Mouse (Mus musculus) kidney, embryonic 16.5 days (tissue): Measurements from ENCODE around the gene Gap43. TPM values are rescaled to one million over a fixed set of nuclear protein-coding genes. Genes with fewer than 3 reads are reported as not detected.
"Not testable (repeated sequence)": the region's sequence is repeated elsewhere in the genome, so short reads cannot be mapped to it uniquely, and the experiment has no call there.

Experiments
- ATAC-seq: fragments of 200-750 bp; cut with Nextera tagmentation; 2 replicates; pipeline ENCODE4 v1.8.0; 2017; ENCODE audit warnings: moderate TSS enrichment; ENCODE audit not compliant: low FRiP score, low TSS enrichment
- H3K27ac ChIP-seq: fragments of 300-500 bp; sonication (generic); 2 replicates; pipeline ENCODE4 v1.5.1; 2014; ENCODE audit warnings: low read length
- H3K27me3 ChIP-seq: fragments of 300-500 bp; sonication (generic); 2 replicates; pipeline ENCODE4 v1.6.1; 2014; ENCODE audit warnings: low read length, control low read depth, mixed read lengths; ENCODE audit not compliant: insufficient read depth
- H3K36me3 ChIP-seq: fragments of 300-500 bp; sonication (generic); 2 replicates; pipeline ENCODE4 v1.6.1; 2014; ENCODE audit warnings: low read length, control low read depth, mixed read lengths; ENCODE audit not compliant: insufficient read depth
- H3K4me1 ChIP-seq: fragments of 300-500 bp; sonication (generic); 2 replicates; pipeline ENCODE4 v1.6.1; 2014; ENCODE audit warnings: low read length, control low read depth, mixed read lengths; ENCODE audit not compliant: insufficient read depth
- H3K4me2 ChIP-seq: fragments of 300-500 bp; sonication (generic); replicated peaks from 2 replicates; pipeline ENCODE4 v1.6.1; 2014; ENCODE audit warnings: low read depth, low read length
- H3K4me3 ChIP-seq: fragments of 300-500 bp; sonication (generic); 2 replicates; pipeline ENCODE4 v1.5.1; 2014; ENCODE audit warnings: mild to moderate bottlenecking, low read length
- H3K9ac ChIP-seq: fragments of 300-500 bp; sonication (generic); replicated peaks from 2 replicates; pipeline ENCODE4 v1.6.1; 2014; ENCODE audit warnings: low read length
- H3K9me3 ChIP-seq: fragments of 300-500 bp; sonication (generic); 2 replicates; pipeline ENCODE4 v1.6.1; 2016; ENCODE audit warnings: low read length, control low read depth
- WGBS: fragments of 180-500 bp; shearing (Covaris S2); extraction: QIAGEN DNeasy Blood & Tissue Kit; methylation state at CpG from one replicate; pipeline ENCODE4 v1.1.7; 2014; 5-methylcytosine and 5-hydroxymethylcytosine counted together
- polyA plus RNA-seq: library from polyadenylated mRNA; unstranded; fragments of >200 nt; fragmentation: Nextera tagmentation; extraction: Ambion mirVana; gene quantifications from 2 replicates; pipeline ENCODE4 v1.2.1, GENCODE M21; 2015

Gap43 gene
- polyA plus RNA-seq, result 17.0 and 23.1 TPM in 2 replicates

DNA sequence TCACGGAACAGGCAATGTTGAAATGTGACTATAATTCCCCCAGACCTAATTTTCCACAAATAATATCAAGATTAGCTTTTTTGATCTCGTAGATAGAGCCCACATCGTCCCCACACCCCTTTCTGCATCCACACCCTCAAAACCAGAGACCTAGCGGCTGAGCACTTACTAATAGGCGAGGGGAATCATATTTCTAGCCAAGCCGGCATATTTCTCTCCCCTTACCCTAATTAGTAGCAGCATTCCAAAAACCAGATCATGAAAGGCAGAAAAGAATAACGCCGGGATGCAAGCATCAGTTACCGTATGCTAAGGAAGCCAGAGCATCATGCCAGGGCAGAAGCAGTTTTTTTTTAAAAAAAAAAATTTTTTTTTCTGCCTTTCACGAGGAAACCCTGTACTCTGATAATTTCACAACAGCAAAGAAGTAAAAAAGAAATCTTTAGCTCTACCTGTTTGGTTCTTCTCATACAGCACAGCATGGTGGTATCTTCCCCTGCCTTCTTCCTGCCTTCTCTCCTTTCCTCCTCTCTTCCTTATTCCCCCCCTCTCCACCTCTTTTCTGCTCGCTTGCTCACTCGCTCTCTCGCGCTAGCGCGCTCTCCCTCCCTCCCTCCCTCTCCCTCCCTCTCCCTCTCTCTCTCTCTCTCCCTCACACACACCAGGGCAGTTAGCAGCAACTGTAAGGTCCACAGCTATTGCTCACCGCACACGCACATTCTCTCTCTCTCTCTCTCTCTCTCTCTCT is at the start of gene Gap43:
Gene Gap43, minus strand, starts transcription at position 631 of the 748 bp plus-strand sequence.
- Histone ChIP-seq H3K4me3 (peak within 1 kb of the TSS; percentile 41), H3K9me3 (no peaks in the 10 kb centered on the region), H3K4me1 (peaks cover 16% of the 10 kb centered on the region; the same call in 1 of the 2 replicates), H3K9ac (peak within 1 kb of the TSS; percentile 33; the same call in 1 of the 2 replicates), H3K36me3 (no peaks in the 10 kb centered on the region), H3K4me2 (peak within 1 kb of the TSS; percentile 67), H3K27ac (no peak within 1 kb of the TSS), H3K27me3 (peaks cover 5% of the 10 kb centered on the region; the same call in 1 of the 2 replicates)
- WGBS, result under 1% methylated on average over 18 of the region's 18 CpGs
- peak; percentile 79 for ATAC-seq

DNA sequence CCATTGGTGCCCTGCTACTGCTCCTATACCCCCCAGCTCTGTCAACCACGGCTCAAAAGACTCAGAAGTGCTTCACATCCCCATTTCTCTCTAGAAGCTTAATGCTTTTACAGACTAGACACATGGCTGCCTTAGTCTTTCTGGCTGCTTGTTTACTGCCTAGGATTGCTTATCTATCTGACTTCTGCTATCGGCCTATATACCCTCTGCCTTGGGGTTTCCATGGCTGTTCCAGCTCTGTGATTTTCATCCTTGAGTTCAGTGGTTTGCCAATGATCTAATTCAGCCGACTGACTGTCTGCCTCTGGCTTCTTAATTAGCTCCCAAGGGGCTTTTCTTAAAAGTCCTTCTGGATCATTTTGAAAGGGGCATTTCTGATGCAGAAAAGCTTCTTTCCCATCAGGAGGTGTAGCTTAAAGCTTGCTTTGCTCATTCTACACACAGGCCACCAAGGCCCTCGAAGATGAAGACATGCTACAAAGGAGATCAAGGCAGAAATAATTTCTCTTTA is 40.9 kb upstream of the Gap43 start:
- WGBS, result 49% methylated on average over 4 of the region's 4 CpGs
- H3K4me3 ChIP-seq, result no peak overlapping the region
- H3K36me3 ChIP-seq, result no peaks in the 10 kb centered on the region
- no peak overlapping the region for H3K27ac ChIP-seq
- H3K4me2 ChIP-seq, result no peak overlapping the region
- no peaks in the 10 kb centered on the region for H3K9me3 ChIP-seq
- ATAC-seq, result no peak
- no peaks in the 10 kb centered on the region for H3K27me3 ChIP-seq
- no peak overlapping the region for H3K9ac ChIP-seq
- H3K4me1 ChIP-seq, result no peaks in the 10 kb centered on the region

DNA sequence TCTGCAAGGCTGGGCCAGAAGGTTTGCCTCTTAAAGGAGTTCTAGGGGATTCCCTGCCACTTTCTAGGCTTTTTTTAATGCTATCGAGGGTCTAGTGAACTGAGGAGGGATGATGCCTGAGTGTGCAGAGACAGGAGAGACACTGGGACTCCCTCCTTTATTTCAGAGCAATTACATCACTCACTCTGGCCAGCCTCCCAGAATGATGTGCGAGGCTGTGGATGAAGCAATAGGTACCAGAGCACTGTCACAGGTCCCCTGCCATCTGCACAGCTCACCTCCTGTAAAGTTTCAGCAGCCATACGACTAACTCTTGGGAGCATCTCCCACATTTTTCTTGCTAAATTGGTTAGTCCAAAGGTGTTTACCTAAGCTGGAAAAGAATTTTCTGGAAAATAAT is 40.2 kb upstream of the Gap43 start:
- Histone ChIP-seq H3K9ac (no peak overlapping the region), H3K27ac (no peak overlapping the region), H3K9me3 (no peaks in the 10 kb centered on the region), H3K4me2 (no peak overlapping the region), H3K4me1 (no peaks in the 10 kb centered on the region), H3K4me3 (no peak overlapping the region), H3K36me3 (no peaks in the 10 kb centered on the region), H3K27me3 (no peaks in the 10 kb centered on the region)
- WGBS, result 72% methylated on average over 3 of the region's 3 CpGs
- no peak for ATAC-seq

DNA sequence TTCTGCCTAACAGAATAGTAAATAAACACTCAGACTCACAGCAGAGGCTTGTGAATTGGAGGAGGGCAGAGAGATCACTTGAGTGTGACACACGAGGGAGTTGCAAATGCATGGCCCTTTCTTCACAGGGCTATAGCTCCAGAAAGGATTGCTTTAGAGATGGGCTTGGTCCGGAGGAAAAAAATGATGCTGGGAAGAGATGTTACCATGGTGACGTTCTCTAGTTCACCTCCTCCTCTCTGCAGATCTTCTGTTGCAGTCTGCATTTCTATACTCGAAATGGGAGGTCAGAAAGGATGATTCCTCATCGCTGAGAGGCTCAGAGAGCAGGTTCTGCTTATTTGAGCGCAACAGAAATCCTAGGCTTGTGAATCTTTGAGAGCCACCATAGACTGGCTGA is 29.7 kb upstream of the Gap43 start:
- Histone ChIP-seq H3K4me3 (no peak overlapping the region), H3K36me3 (no peaks in the 10 kb centered on the region), H3K4me2 (no peak overlapping the region), H3K9me3 (no peaks in the 10 kb centered on the region), H3K4me1 (no peaks in the 10 kb centered on the region), H3K27me3 (no peaks in the 10 kb centered on the region), H3K9ac (no peak overlapping the region), H3K27ac (no peak overlapping the region)
- ATAC-seq, result no peak
- 67% methylated on average over 6 of the region's 6 CpGs for WGBS

DNA sequence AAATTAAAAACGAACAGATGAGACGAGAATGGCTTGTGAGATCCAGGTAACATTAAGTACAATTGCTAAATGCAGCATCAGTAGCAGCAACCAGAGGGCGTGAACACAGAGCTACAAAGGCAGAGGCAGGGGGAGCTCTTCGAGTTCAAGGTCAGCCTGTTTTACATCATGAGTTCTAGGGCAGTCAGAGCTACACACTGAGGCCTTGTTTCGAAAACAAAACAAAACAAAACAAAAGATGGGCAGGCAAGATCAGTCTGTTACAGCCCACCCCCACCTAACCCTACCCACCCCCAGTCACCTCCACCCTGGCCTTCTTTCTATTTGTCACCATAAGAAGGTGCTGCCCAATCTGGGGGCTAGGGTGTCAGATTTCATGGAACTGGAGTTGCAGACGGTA is 28.9 kb upstream of the Gap43 start:
- Histone ChIP-seq H3K27ac (no peak overlapping the region), H3K4me1 (no peaks in the 10 kb centered on the region), H3K4me2 (no peak overlapping the region), H3K27me3 (no peaks in the 10 kb centered on the region), H3K9me3 (no peaks in the 10 kb centered on the region), H3K9ac (no peak overlapping the region), H3K36me3 (no peaks in the 10 kb centered on the region), H3K4me3 (no peak overlapping the region)
- ATAC-seq, result no peak
- WGBS, result 82% methylated on average over 6 of the region's 6 CpGs

DNA sequence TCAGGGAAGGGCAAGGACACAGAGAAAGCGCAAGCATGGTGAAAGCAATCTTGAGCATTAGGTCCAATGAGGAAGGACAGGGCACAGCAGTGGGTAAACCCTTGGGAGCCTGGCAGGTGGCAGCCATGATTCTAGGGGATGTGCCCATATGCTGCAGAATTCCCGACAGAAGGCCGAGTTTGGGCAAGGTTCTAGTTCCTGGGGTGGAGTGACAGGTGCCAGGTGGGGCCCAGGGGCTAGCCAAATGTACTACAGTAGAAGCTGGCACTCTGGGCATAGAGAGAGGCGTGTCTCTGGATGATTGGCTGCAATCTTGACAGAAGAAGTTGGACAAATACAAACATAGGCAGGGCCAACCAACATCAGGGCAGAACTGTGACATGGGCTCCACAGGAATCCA is 19.6 kb upstream of the Gap43 start:
- no peak overlapping the region for H3K4me3 ChIP-seq
- 82% methylated on average over 4 of the region's 4 CpGs for WGBS
- no peak for ATAC-seq
- no peaks in the 10 kb centered on the region for H3K9me3 ChIP-seq
- no peaks in the 10 kb centered on the region for H3K36me3 ChIP-seq
- no peak overlapping the region for H3K4me2 ChIP-seq
- no peaks in the 10 kb centered on the region for H3K4me1 ChIP-seq
- no peaks in the 10 kb centered on the region for H3K27me3 ChIP-seq
- no peak overlapping the region for H3K9ac ChIP-seq
- H3K27ac ChIP-seq, result no peak overlapping the region

DNA sequence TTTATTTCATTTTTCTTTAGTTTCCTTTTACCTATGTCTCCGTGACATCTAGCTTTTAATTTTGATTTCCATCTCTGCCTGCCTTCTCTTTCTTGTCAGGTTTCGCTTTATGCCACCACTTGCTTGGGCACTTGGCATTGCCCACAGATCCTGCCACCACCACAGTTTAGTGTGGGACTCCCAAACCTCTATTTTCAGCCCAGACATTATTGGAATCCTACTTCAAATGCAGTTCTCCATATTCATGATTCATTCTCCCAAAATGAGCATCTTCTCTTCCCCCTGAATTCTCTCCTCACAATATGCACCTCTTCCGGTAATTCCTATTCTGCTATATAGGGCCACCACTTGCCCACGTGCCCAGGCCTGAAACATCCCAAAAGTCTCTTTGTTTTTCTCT is 17.6 kb upstream of the Gap43 start:
- WGBS, result 94% methylated on average over 4 of the region's 4 CpGs
- Histone ChIP-seq H3K4me3 (no peak overlapping the region), H3K36me3 (no peaks in the 10 kb centered on the region), H3K27me3 (no peaks in the 10 kb centered on the region), H3K9ac (no peak overlapping the region), H3K4me1 (no peaks in the 10 kb centered on the region), H3K4me2 (no peak overlapping the region), H3K27ac (no peak overlapping the region), H3K9me3 (no peaks in the 10 kb centered on the region)
- no peak for ATAC-seq

DNA sequence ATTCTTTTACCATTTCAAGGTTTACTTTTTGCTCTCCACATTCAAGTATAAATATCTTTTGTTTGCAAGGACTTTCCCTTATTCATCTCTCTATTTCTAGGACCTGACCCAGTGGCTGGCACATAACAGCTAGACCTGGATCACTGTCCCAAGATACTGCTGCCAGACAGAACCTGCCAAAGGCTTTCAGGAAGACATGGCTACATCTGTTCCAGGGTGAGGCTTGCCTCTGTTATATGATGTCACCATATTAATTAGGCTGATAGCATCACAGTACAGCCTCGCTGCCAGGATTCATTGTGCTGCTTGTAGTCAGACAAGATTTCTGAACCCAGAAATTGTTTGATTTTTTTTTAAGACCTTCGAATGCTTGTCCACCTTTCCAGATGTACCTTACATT is 9.6 kb upstream of the Gap43 start:
- Histone ChIP-seq H3K4me1 (no peaks in the 10 kb centered on the region), H3K9ac (no peak overlapping the region), H3K4me2 (no peak overlapping the region), H3K27me3 (no peaks in the 10 kb centered on the region), H3K36me3 (no peaks in the 10 kb centered on the region), H3K4me3 (no peak overlapping the region), H3K27ac (no peak overlapping the region), H3K9me3 (no peaks in the 10 kb centered on the region)
- 86% methylated on average over 2 of the region's 2 CpGs for WGBS
- no peak for ATAC-seq

DNA sequence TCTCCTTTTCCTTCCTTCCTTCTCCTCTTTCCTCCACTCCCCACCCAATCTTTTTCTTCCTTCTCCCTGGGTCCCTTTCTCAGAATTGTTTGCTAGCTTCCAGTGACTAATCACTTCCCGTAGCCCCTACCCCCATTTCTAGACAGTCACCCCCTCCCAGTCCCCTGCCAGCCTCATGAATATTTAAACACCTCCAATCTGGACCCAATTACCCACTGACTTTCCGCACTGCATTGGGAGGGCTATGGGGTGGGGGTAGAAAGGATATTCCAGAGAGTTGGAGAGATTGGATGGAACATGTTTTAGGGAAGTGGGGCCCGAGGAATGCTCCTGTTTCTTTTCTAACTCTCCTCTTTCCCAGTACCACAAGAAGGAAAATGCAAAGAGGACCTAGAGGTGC is 414 bp upstream of the Gap43 start:
- H3K4me3 ChIP-seq, ATAC-seq, H3K9me3 ChIP-seq, H3K27me3 ChIP-seq, H3K27ac ChIP-seq, H3K4me2 ChIP-seq, H3K9ac ChIP-seq, H3K36me3 ChIP-seq: not testable (repeated sequence)
- 8% methylated on average over 2 of the region's 3 CpGs for WGBS
- H3K4me1 ChIP-seq, result peaks cover 16% of the 10 kb centered on the region; the same call in 1 of the 2 replicates

DNA sequence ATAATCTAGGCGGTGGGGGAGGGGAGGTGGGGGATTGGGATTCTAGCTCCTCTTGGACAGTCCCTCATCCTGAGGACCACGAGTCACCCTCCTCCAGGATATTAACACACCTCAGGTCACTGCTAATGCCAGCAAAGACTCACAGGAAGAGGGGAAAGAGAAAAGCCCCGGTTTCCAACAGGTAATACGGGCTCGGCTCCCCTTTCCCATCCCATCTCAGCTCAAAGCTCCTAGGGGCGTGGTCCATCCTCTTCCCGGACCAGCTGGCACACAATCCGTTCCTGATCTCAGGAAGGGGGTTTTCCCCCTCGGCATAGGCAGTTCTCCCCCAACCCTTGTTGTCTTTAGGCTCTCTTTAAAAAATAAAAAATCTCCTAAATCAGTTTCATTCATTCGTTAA is 939 bp downstream of the Gap43 start:
- Histone ChIP-seq H3K27me3 (peaks cover 5% of the 10 kb centered on the region; the same call in 1 of the 2 replicates), H3K4me1 (peaks cover 16% of the 10 kb centered on the region; the same call in 1 of the 2 replicates), H3K27ac (no peak overlapping the region), H3K9ac (0 out of 2 replicates have a peak overlapping the region, but pooled peaks have one; percentile 2), H3K36me3 (no peaks in the 10 kb centered on the region), H3K4me2 (peak overlapping the region; percentile 67), H3K9me3 (no peaks in the 10 kb centered on the region), H3K4me3 (peak overlapping the region; percentile 41)
- peak; percentile 32; the same call in 1 of the 2 replicates for ATAC-seq
- under 1% methylated on average over 10 of the region's 10 CpGs for WGBS
